Mouse (Mus musculus) right cerebral cortex, adult 18-20 months (tissue): ENCODE measurements around the gene Fsip2.

Experiments used
- DNase-seq: peaks from one replicate; pipeline ENCODE4 v3.0.0; 2022; ENCODE audit warnings: mixed read lengths

Gene Fsip2

DNA sequence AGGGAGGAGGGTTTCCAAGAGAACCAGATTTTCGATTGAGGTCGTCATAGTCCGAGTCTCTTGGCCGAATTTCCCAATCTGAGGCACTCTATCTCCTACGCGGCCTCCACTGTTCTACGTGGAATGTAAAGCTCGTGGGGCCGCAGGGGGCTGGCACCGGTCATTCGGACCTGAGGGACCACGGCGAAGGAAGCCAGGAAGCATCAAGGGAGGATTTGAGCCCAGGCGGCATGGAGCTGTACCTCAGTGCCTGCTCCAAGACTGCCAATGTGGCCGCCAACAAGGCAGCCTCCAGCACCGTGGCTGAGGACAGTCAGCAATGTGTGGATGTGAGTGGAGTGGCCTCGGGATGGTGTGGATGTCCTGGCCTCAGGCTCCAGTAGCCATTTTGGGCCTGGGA, at the start of gene Fsip2:
TSS of gene Fsip2 (plus strand) at position 163 of the 400 bp plus-strand sequence.
- no peak for DNase-seq

DNA sequence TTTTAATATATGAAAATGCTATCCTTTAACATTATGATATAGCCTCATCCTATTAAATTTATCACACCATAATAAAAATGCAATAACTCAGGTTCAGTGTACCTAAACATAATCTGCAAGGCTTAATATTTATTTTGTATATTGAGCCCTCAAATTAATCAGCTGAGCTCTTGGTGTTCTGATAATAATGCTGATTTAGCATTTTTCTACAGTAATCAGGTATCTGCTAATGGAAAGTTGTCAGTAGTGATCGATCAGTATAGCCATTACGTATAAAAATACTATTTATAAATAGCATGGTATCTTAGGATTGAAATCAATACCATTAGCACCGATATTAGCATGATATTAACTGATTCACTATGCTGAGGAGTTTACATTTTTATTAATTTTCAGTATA, 20.0 kb downstream of the Fsip2 start:
- DNase-seq: no peak

- no peak for DNase-seq
Observed at GRCm38 (mm10) chr2:83025853-83026252, 82.4 kb downstream of the Fsip2 start.

DNA sequence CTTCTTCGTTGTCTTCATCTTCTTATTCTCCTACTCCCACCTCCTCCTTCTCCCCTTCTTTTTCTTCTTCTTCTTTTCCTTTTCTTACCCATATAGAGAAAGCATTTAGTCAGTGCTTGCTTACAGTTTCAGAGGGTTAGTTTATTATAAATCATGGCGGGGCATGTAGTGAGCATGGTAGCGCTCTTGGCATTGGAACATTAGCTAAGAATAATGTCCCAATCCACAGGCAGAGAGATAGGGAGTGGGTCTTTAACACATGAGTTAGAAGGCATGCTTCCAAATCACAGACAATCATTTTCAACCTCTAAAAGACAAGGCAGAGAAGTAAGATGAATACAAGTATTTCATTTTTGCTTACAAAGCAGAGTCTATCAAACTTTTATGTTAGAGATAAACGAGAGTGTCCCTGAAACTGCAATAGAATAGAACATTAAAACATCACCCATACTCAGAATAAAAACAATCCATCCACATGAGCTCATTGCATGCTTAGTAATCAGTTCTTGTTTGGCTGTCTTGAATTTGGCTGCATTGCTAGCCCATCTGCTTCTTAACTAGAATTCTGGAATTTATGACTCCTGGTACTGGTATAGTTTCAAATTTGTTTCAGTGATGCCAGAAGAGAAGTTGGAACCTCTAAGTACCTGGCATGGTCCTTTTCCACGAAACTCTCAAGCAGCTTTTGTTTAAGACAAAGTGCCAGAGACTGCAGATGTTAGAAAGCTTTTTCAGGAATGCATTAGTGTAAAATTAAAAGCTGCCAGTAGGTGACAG, 109.7 kb downstream of the Fsip2 start:
- DNase-seq: peak; percentile 2
